Mouse (Mus musculus): ENCODE measurements around the gene Srek1.

Gene Srek1

DNA sequence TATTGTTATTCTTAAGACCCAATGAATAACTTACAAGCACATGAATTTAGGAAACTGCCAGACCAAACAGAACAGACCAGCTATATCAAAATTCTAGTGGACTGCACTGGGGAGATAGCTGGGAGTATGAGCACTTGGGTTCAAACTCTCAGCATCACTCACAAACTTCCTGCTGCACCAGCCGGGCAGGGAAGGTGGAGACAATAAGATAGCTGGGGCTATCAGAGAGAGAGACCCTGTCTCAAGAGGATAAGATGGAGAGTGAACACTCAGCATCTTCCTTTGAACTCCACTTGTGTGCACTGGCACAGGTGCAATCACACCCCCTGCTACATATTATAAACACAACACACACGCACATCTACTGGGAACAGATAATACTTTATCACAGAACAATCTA lies 47.5 kb downstream of the Srek1 start:
- DNase-seq (ENCODE audit: low spot score in 2 of 2), result no peak

DNA sequence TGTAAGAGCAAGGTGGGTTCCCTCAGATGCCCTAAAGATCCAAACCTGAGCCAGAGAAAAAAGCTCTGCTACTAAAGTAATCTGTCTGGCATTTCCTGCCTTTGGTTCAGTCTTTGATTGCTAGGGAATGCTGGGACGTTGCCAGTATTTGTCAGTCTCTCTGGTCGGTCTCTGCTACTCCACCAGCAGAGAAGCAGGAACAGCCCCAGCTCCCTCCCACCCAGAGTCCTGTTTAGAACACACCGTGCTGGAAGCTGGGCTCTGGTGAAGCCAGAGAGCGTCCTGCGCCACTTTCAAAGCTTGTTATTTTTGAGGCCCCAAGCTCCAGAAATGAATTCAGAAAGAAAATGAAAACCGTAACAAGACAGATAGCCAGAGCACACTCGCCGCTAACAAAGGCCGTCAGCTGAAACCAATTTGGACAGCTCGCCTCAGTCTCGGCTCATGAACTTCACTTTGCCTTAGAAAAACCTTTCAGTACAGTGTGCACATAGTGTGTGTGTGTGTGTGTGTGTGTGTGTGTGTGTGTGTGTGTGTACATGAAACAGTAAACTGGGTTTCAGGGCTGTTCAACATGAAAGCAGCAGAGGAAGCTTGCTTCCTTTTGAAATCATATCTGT lies 62.9 kb downstream of the Srek1 start:
- DNase-seq (ENCODE audit: low spot score in 2 of 2), result no peak

DNA sequence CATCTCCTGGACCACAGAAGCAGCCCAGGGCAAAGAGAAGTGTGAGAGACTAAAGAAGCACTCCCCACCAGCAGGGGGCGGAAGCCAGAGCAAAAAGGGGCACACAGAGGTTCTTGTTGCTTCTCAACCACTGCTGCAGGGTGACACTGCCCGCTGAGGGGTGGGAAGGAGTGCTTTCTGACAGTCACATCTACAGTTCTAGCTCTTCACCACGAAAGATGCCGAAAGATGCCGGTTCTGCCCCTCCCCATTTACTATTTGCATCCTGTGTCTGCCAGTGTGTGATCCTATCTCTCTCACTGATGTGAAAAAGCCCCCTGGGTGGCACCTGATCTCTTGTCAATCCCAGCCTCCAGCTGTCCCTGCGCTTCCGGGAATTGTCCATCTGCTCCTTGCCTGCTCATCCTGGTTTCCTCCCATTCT lies 64.0 kb downstream of the Srek1 start:
- DNase-seq (ENCODE audit: low spot score in 2 of 2), result no peak

DNA sequence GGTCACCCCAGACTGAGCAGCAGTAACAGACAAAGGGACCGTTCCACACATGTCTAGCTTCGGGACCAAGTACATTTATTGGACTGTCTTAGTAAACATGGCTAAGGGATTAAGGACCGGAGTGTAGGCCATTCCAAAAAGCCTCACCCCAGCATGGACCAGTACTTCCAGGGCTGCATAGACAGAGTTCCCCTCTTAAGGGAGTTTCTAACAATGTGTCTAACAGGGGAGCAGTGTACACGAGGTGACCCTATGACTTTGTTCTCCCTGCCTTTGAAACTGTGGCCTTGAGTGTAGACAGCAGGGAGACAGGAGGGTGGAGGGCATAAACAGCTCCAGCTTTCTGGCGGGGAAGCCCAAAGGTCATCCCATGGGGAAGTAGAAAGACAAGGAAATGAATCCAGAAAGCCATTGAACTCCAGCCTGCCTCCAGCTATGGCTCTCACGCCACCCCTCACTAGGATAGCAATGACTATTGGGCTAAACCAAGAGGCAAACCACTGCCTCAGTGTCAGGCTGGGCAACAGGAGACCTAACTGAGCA lies 68.9 kb downstream of the Srek1 start:
- DNase-seq (ENCODE audit: low spot score in 2 of 2), result no peak

DNA sequence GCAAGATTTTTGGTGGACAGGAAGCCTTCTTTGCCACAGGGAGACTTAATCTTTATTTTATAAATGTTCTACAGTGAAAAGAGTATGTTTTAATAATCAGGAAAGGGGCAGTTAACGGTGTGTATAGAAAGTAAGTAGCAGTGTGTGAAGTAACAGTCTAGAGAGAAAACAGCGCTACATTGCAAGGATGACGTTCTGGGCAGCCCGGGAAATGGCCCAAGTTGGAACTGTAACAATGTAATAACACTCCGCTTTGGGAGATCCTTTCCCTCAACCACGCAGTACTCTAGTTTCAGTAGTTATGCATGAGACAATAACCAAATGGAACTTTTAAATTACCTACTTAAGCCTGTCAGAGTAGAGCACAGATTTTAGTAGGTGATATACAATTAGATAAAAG lies 70.6 kb downstream of the Srek1 start:
- DNase-seq (ENCODE audit: low spot score in 2 of 2), result no peak

DNA sequence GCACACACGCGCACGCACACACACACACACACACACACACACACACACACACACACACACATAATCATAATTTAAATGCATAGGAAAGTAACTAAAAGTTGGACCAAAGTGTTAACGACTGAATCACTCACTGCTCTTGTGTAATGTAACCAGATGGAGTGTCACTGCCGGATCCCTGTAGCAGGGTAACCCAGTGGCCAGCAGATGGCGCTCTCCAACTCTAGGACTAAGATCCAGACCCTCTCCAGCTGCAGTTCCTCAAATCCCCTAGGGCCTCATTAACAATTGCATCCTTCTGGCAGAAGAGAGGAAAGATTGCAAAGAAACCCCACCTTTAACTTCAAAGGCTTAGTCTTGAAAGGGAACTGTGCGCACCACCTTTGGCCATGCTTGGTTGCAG lies 71.0 kb downstream of the Srek1 start:
- DNase-seq (ENCODE audit: low spot score in 2 of 2), result peak; percentile 26 to 55

DNA sequence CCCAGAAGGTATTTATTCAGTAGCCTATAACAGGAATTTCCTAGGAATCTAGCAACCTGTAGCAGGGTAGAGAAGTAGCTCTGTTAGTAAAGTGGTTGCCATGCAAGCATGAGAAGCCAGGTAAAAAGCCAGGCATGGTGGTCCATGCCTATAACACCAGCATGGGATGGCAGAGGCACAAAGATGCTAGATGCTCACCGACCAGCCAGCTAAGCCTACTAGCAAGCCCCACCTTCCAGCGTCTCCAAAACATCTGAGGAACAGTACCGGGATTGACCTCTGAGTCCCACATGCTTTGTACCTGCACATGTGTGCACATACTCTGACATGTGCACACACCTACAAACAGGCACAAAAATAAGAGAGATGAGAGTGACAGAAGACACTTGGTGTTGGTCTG lies 72.1 kb downstream of the Srek1 start:
- DNase-seq (ENCODE audit: low spot score in 2 of 2), result no peak

DNA sequence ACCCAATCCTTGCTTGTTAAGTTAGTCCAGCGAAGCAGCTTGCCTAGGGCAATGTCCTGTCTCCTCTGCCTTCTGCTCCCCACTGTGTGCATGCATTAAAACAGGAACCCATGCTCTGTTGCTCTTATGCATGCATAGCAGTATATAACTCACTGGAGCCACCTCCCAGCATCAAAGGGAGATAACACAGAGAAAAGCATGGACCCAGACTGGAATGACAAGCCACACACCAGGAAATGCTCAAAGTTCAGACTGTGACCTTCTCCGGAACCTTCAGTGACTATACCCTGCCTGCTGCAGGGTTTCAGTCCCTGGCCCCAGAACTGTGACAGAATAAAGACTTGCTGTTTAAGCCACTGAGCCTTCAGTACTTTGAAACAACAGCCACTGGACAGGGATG lies 73.7 kb downstream of the Srek1 start:
- DNase-seq (ENCODE audit: low spot score in 2 of 2), result no peak

DNA sequence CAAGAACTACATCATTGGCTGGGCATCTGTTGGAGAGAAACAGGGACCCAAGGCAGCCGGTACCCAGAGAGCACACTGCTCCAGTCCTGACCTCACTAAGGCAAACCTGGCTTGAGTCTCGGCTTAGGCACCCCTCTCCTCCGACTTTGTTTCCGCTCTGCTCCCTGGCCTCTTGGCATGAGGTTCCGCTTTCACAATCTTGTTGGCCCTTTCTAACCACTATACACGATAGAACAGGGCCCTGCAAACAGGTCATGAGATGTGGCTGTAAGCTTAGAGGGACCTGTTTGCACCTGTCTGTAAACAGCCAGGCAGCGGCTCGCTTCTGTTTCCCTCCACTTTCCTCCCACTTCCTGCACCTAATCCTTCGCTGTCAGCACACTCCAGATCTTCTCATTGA lies 76.4 kb downstream of the Srek1 start:
- DNase-seq (ENCODE audit: low spot score in 2 of 2), result peak; percentile 4 to 10

DNA sequence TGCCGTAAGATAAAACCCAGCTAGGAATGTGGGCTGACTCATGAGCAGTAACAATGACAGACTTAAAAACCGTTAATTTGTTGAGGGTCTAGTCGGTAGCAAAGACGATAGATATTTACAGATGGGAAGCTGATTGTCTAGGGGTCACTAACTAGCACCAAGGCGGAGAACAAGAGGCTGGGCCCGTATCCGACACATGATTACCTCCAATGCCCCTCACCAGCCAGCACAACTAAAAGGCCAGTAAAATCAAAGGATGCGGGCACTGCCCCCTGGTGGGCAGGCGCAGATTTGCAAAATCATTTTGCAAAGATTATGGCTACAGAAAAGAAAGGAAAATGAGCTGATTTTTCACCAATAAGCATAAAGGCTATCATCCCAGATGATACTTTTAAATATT lies 78.2 kb downstream of the Srek1 start:
- no peak for DNase-seq (ENCODE audit: low spot score in 2 of 2)

DNA sequence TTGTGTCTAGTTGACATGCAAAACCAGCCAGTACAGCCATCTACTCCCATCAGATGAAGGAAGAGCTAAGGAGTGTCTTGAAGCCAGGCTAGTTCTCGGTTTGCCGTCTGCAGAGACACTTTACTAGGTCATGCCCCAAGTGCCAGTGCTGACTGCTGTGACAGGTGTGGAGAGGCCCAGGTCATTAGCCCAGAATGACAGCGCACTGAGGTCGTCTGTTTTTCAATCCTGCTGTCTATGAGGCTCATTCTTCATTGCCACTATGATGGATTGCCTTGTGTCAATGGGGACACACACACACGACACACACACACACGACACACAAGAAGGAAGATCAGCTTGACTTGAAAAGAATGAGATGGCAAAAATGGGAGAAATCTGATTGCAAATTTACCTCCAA lies 79.0 kb downstream of the Srek1 start:
- DNase-seq (ENCODE audit: low spot score in 2 of 2), result no peak

Measured in urinary bladder, adult 18-20 months (tissue).